Mouse (Mus musculus): ENCODE data around the gene Tmed5. TPM values are rescaled to one million over a fixed set of nuclear protein-coding genes. Genes with fewer than 3 reads are reported as not detected.
"Not testable (repeated sequence)": the region's sequence is repeated elsewhere in the genome, so short reads cannot be mapped to it uniquely, and the experiment has no call there.

The Tmed5 gene
- polyA plus RNA-seq, 1 experiment, result 120 TPM

- peaks cover 9% of the 10 kb centered on the region for H3K36me3 ChIP-seq (ENCODE audit: control insufficient read depth, insufficient read depth, low read length)
- no peak for DNase-seq
- 95% methylated on average over 4 of the region's 4 CpGs for WGBS
- H3K27ac ChIP-seq (ENCODE audit: control insufficient read depth, insufficient read depth, low read length), result no peak overlapping the region
- TF ChIP-seq POLR2A (IDR thresholded peaks at IDR 0.05; ENCODE audit: control insufficient read depth, extremely low read depth, insufficient read depth, low read length, poor library complexity) (no peak), CTCF (IDR thresholded peaks at IDR 0.05; ENCODE audit: borderline replicate concordance, control insufficient read depth, extremely low read depth, insufficient read depth, low read length, poor library complexity) (no peak)
- no peak overlapping the region for H3K4me3 ChIP-seq (ENCODE audit: control insufficient read depth, insufficient read depth, low read length)
- no peaks in the 10 kb centered on the region for H3K27me3 ChIP-seq (ENCODE audit: control insufficient read depth, insufficient read depth, low read length)
- H3K4me1 ChIP-seq (replicated peaks; ENCODE audit: control insufficient read depth, insufficient read depth, low read length), result no peaks in the 10 kb centered on the region
These were observed 14.7 kb downstream of the Tmed5 start for GRCm38 (mm10) chr5:108117693-108118092.

DNA sequence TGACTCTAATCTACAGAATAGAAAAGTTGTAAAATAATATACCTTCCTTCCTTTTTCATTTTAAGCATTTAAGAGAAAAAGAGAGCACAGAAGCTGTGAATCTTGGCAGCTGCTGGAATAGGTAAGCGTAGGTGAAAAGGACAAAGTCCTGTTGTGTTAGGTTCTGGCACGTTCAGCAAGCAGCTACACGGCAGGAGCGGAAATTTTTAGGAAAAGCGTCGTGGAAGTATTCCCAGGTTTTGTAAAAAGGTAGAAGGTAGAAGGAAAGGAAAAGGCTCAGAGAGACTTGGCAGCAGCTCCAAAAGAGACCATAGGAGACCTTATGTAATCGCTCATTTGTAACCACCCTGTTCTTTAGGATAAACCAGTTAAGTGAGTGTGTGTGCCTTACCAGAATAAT, 23.1 kb downstream of the Tmed5 start:
- no peak overlapping the region for H3K4me3 ChIP-seq (ENCODE audit: control insufficient read depth, insufficient read depth, low read length)
- 99% methylated on average over 7 of the region's 7 CpGs for WGBS
- H3K4me1 ChIP-seq (replicated peaks; ENCODE audit: control insufficient read depth, insufficient read depth, low read length), result no peaks in the 10 kb centered on the region
- DNase-seq, result no peak
- no peak overlapping the region for H3K27ac ChIP-seq (ENCODE audit: control insufficient read depth, insufficient read depth, low read length)
- peaks cover 33% of the 10 kb centered on the region for H3K36me3 ChIP-seq (ENCODE audit: control insufficient read depth, insufficient read depth, low read length)
- TF ChIP-seq POLR2A (IDR thresholded peaks at IDR 0.05; ENCODE audit: control insufficient read depth, extremely low read depth, insufficient read depth, low read length, poor library complexity), result no peak
- no peak for TF ChIP-seq CTCF (IDR thresholded peaks at IDR 0.05; ENCODE audit: borderline replicate concordance, control insufficient read depth, extremely low read depth, insufficient read depth, low read length, poor library complexity)
- no peaks in the 10 kb centered on the region for H3K27me3 ChIP-seq (ENCODE audit: control insufficient read depth, insufficient read depth, low read length)

DNA sequence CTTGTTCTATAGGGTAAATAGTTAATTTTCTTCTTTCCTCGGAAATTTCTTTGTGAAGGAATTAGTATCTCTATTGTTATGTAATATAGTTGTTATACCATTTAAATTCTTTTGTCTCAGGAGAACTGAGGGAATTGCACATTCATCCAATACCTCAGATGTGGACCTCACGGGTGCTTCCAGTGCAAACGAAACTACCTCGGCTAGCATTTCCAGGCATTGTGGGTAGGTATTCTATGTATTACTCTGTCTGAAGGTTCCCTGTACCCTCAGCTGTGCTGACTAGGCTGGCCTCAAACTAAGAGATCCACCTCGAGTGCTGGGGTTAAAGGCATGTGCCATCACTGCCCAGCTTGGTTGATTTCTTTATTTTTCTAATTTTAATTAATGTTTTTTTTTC, 28.1 kb downstream of the Tmed5 start:
- Histone ChIP-seq H3K27me3 (ENCODE audit: control insufficient read depth, insufficient read depth, low read length) (no peaks in the 10 kb centered on the region), H3K27ac (ENCODE audit: control insufficient read depth, insufficient read depth, low read length) (no peak overlapping the region), H3K4me1 (replicated peaks; ENCODE audit: control insufficient read depth, insufficient read depth, low read length) (no peaks in the 10 kb centered on the region), H3K36me3 (ENCODE audit: control insufficient read depth, insufficient read depth, low read length) (peaks cover 62% of the 10 kb centered on the region), H3K4me3 (ENCODE audit: control insufficient read depth, insufficient read depth, low read length) (no peak overlapping the region)
- TF ChIP-seq CTCF (IDR thresholded peaks at IDR 0.05; ENCODE audit: borderline replicate concordance, control insufficient read depth, extremely low read depth, insufficient read depth, low read length, poor library complexity) (no peak), POLR2A (IDR thresholded peaks at IDR 0.05; ENCODE audit: control insufficient read depth, extremely low read depth, insufficient read depth, low read length, poor library complexity) (no peak)
- WGBS, result 93% methylated on average over 5 of the region's 5 CpGs
- DNase-seq, result no peak

DNA sequence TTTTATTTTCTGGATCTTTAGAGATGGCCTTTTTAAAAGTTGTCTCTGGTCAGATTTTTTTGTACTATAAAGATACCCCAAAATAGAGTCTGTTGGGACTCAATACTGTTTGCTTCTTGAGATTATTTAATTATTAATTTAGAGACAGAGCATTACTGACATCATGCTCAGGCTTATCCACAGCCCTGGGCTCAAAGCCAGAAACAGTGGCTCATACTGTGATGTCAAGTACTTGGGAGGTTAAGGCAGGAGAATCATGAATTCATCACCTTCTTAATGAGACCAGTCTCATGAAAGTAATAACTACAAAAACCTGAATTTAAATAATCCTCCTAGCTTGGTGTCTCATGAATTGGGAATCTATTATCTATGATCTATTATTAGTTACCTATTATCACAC, 32.2 kb downstream of the Tmed5 start:
- peaks cover 74% of the 10 kb centered on the region for H3K36me3 ChIP-seq (ENCODE audit: control insufficient read depth, insufficient read depth, low read length)
- DNase-seq, result no peak
- H3K4me1 ChIP-seq (replicated peaks; ENCODE audit: control insufficient read depth, insufficient read depth, low read length), result no peaks in the 10 kb centered on the region
- TF ChIP-seq POLR2A (IDR thresholded peaks at IDR 0.05; ENCODE audit: control insufficient read depth, extremely low read depth, insufficient read depth, low read length, poor library complexity), result no peak
- TF ChIP-seq CTCF (IDR thresholded peaks at IDR 0.05; ENCODE audit: borderline replicate concordance, control insufficient read depth, extremely low read depth, insufficient read depth, low read length, poor library complexity), result no peak
- no peak overlapping the region for H3K27ac ChIP-seq (ENCODE audit: control insufficient read depth, insufficient read depth, low read length)
- H3K4me3 ChIP-seq (ENCODE audit: control insufficient read depth, insufficient read depth, low read length), result no peak overlapping the region
- H3K27me3 ChIP-seq (ENCODE audit: control insufficient read depth, insufficient read depth, low read length), result no peaks in the 10 kb centered on the region

DNA sequence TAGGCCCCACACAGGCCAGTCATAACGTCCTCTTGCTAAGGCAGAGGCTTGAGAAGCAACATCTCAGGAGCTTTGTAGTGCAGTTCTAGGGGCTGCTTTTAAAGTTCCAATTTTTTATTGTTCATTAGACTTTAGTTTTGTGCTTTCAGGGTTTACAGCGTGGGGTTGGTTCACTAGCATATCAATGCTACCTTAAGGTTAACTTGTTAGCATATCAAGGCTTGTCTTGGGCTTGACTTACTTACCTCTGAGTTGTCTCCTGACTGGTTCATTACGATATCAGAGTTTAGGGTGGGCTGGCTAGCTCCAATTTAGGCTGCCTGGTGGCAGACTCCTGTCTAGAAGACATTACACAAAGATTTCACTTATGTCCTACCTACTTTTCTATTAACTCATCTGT, 34.7 kb downstream of the Tmed5 start:
- no peak for DNase-seq
- WGBS, result 99% methylated on average over 3 of the region's 3 CpGs
- Histone ChIP-seq H3K27me3 (ENCODE audit: control insufficient read depth, insufficient read depth, low read length) (no peaks in the 10 kb centered on the region), H3K4me3 (ENCODE audit: control insufficient read depth, insufficient read depth, low read length) (no peak overlapping the region), H3K27ac (ENCODE audit: control insufficient read depth, insufficient read depth, low read length) (no peak overlapping the region), H3K4me1 (replicated peaks; ENCODE audit: control insufficient read depth, insufficient read depth, low read length) (no peaks in the 10 kb centered on the region), H3K36me3 (ENCODE audit: control insufficient read depth, insufficient read depth, low read length) (peaks cover 77% of the 10 kb centered on the region)
- TF ChIP-seq CTCF (IDR thresholded peaks at IDR 0.05; ENCODE audit: borderline replicate concordance, control insufficient read depth, extremely low read depth, insufficient read depth, low read length, poor library complexity), result no peak
- TF ChIP-seq POLR2A (IDR thresholded peaks at IDR 0.05; ENCODE audit: control insufficient read depth, extremely low read depth, insufficient read depth, low read length, poor library complexity), result no peak

- H3K4me1 ChIP-seq (replicated peaks; ENCODE audit: control insufficient read depth, insufficient read depth, low read length); DNase-seq; H3K27ac ChIP-seq (ENCODE audit: control insufficient read depth, insufficient read depth, low read length); H3K27me3 ChIP-seq (ENCODE audit: control insufficient read depth, insufficient read depth, low read length); H3K4me3 ChIP-seq (ENCODE audit: control insufficient read depth, insufficient read depth, low read length): not testable (repeated sequence)
- H3K36me3 ChIP-seq (ENCODE audit: control insufficient read depth, insufficient read depth, low read length), result peaks cover 83% of the 10 kb centered on the region
- 97% methylated on average over 8 of the region's 8 CpGs for WGBS
These were observed 39.7 kb downstream of the Tmed5 start for GRCm38 (mm10) chr5:108092731-108093130.

DNA sequence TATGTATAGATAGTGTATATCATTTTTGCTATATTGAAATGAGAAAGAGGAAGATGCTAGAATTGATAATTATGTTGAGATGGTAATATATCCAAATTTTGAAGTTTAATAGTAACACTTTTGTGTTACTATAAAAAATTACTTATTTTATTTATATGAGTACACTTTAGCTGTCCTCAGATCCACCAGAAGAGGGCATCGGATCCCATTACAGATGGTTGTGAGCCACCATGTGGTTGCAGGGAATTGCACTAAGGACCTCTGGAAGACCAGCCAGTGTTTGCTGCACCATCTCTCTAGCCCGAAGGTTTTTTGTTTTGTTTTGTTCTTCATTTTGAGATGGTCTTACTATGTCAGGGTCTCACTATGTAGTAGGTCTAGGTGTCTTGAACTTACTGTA, 47.0 kb downstream of the Tmed5 start:
- TF ChIP-seq CTCF (IDR thresholded peaks at IDR 0.05; ENCODE audit: borderline replicate concordance, control insufficient read depth, extremely low read depth, insufficient read depth, low read length, poor library complexity), result no peak
- no peak for TF ChIP-seq POLR2A (IDR thresholded peaks at IDR 0.05; ENCODE audit: control insufficient read depth, extremely low read depth, insufficient read depth, low read length, poor library complexity)
- 96% methylated on average over 2 of the region's 2 CpGs for WGBS
- Histone ChIP-seq H3K27ac (ENCODE audit: control insufficient read depth, insufficient read depth, low read length) (no peak overlapping the region), H3K27me3 (ENCODE audit: control insufficient read depth, insufficient read depth, low read length) (no peaks in the 10 kb centered on the region), H3K4me1 (replicated peaks; ENCODE audit: control insufficient read depth, insufficient read depth, low read length) (no peaks in the 10 kb centered on the region), H3K4me3 (ENCODE audit: control insufficient read depth, insufficient read depth, low read length) (no peak overlapping the region), H3K36me3 (ENCODE audit: control insufficient read depth, insufficient read depth, low read length) (peaks cover 64% of the 10 kb centered on the region)
- DNase-seq, result peak; percentile 11
